Mouse (Mus musculus): Measurements from ENCODE around the gene Ddx24. TPM values are rescaled to one million over a fixed set of nuclear protein-coding genes. Genes with fewer than 3 reads are reported as not detected.

Gene Ddx24
- polyA plus RNA-seq, 1 experiment from 2014 or later: 92.5 TPM

- 55% methylated on average over 4 of the region's 4 CpGs for WGBS
- H3K4me3 ChIP-seq: no peak overlapping the region
- H3K4me1 ChIP-seq: no peaks in the 10 kb centered on the region
- H3K27me3 ChIP-seq (ENCODE audit: low read depth, poor library complexity, severe bottlenecking): no peaks in the 10 kb centered on the region
- H3K9me3 ChIP-seq (replicated peaks): no peaks in the 10 kb centered on the region
- H3K36me3 ChIP-seq: no peaks in the 10 kb centered on the region
- no peak overlapping the region for H3K27ac ChIP-seq
- DNase-seq (ENCODE audit: low spot score): no peak
Observed at GRCm38 (mm10) chr12:103358951-103359801, 66.5 kb downstream of the Ddx24 start.

- H3K4me1 ChIP-seq: peaks cover 4% of the 10 kb centered on the region; the same call in 1 of the 2 replicates
- H3K27me3 ChIP-seq (ENCODE audit: low read depth, poor library complexity, severe bottlenecking): no peaks in the 10 kb centered on the region
- H3K4me3 ChIP-seq: no peak overlapping the region
- H3K9me3 ChIP-seq (replicated peaks): no peaks in the 10 kb centered on the region
- WGBS: 86% methylated on average over 8 of the region's 8 CpGs
- no peak overlapping the region for H3K27ac ChIP-seq
- H3K36me3 ChIP-seq: no peaks in the 10 kb centered on the region
- no peak for DNase-seq (ENCODE audit: low spot score)
Observed at GRCm38 (mm10) chr12:103358216-103358615, 67.4 kb downstream of the Ddx24 start.

Other genes starting within 250 kb of the Ddx24 start
- not detected in 2 replicates for gene Prima1, start 183.7 kb downstream of the Ddx24 start, polyA plus RNA-seq (2016; fragmentation: Nextera tagmentation; extraction: Ambion mirVana)
- gene Fam181a, start 114.9 kb downstream of the Ddx24 start, polyA plus RNA-seq (2016; fragmentation: Nextera tagmentation; extraction: Ambion mirVana): not detected in 2 replicates
- gene Asb2, start 69.8 kb downstream of the Ddx24 start, polyA plus RNA-seq (2016; fragmentation: Nextera tagmentation; extraction: Ambion mirVana): 0.29 and 0.61 TPM in 2 replicates
- 8.3 and 10.0 TPM in 2 replicates for gene Otub2, start 37.1 kb downstream of the Ddx24 start, polyA plus RNA-seq (2016; fragmentation: Nextera tagmentation; extraction: Ambion mirVana)
- 0.25 and 0.76 TPM in 2 replicates for gene 9330161L09Rik, start 18.0 kb downstream of the Ddx24 start, polyA plus RNA-seq (2016; fragmentation: Nextera tagmentation; extraction: Ambion mirVana)
- 0.34 and 0.68 TPM in 2 replicates for gene Ifi27, start 8.4 kb upstream of the Ddx24 start, polyA plus RNA-seq (2016; fragmentation: Nextera tagmentation; extraction: Ambion mirVana)
- gene Ifi27l2a, start 17.9 kb upstream of the Ddx24 start, polyA plus RNA-seq (2016; fragmentation: Nextera tagmentation; extraction: Ambion mirVana): 0.59 and 1.1 TPM in 2 replicates
- not detected in 2 replicates for gene Ifi27l2b, start 31.4 kb upstream of the Ddx24 start, polyA plus RNA-seq (2016; fragmentation: Nextera tagmentation; extraction: Ambion mirVana)
- gene Ppp4r4, start 106.5 kb upstream of the Ddx24 start, polyA plus RNA-seq (2016; fragmentation: Nextera tagmentation; extraction: Ambion mirVana): 1.2 and 1.9 TPM in 2 replicates
- gene Serpina10, start 205.6 kb upstream of the Ddx24 start, polyA plus RNA-seq (2016; fragmentation: Nextera tagmentation; extraction: Ambion mirVana): not detected in 2 replicates
- gene Serpina6, start 231.4 kb upstream of the Ddx24 start, polyA plus RNA-seq (2016; fragmentation: Nextera tagmentation; extraction: Ambion mirVana): 0.09 TPM in 1 of 2 replicates, not detected in the other

Data from limb, embryonic 10.5 days (tissue).